Mouse (Mus musculus): ENCODE measurements at regions not wholly inside any gene's neighbourhood (a gene's known extent, or its start where the extent isn't known, plus 50 kb on each side); places are given as distances from the start of the nearest gene placed in this dataset.

DNA sequence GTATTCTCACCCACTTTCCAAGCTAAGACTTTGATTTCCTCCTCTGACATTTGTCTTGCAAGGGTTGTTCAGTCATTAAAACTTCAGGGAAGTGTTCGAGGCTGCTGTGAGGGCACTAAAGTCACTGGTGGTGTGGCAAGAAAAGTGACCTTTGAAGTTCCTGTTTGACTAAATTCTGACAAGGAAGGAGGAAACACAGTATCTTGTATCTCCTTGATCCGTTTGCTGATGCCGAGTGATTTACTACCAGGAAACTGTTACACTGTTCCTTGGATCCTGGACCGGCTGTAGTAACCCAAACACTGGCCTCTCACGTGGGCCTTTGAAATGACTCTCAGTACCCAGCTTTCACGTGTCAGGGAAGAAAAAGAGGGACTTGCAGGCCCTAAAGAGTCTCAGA, 53.5 kb upstream of the Ralgapa2 start:
- DNase-seq (ENCODE audit: low spot score): peak; percentile 43

GRCm38 (mm10) chr2:146568171-146568842, 56.2 kb upstream of the Ralgapa2 start:
- no peak for DNase-seq (ENCODE audit: low spot score)

GRCm38 (mm10) chr2:146571036-146571435, 58.9 kb upstream of the Ralgapa2 start:
- DNase-seq (ENCODE audit: low spot score): no peak

- peak; percentile 11 for DNase-seq (ENCODE audit: low spot score)
These were observed 59.7 kb upstream of the Ralgapa2 start for GRCm38 (mm10) chr2:146571857-146572256.

- DNase-seq (ENCODE audit: low spot score): no peak
These were observed 63.6 kb upstream of the Ralgapa2 start for GRCm38 (mm10) chr2:146575610-146576297.

DNA sequence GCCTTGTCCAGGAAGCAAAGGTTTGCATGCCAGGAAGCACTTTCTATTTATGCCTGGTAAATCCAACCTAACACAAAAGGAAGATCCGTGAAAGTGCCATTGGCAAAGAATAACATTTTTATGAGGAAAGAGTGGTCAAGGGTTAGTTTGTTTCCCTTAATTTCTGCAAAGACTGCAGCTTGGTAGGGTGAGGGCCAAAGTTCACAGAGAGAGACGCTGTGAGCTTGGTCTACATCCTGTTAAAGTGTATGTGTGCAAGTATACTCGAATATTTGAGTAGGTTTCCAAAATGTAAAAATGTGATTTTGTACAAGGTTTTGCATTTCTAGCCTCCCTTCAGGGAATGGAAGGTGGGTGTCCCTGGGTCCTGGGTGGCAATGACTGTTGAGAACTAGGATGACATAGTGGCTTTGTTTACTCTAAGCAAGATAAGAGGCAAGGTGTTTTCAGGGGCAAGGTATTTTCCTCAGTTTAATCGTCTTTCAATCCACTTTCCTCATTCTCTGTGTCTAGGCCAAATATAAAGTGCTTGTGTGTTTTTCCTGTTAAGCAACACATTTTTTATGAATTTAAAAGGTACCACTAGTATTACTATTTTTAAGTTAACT, 64.3 kb upstream of the Ralgapa2 start:
- DNase-seq (ENCODE audit: low spot score): no peak

DNA sequence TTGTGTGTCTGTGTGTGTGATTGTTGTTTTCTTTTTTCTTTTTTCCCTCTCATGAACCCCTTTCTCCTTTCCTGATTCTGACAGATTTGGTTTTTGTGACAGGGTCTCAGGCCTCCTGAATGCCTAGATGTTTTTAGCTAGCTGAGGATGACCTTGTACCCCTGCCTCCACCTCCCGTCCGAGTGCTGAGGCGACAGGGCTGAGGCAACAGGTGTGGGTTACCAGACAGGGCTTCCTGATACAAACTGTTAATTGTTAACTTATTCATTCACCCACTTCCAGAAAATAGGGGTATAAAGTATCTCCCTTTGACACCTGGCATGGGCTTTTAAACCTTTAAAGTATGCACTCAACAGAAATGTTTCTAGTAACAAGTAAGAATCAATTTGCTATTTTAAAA, 65.0 kb upstream of the Ralgapa2 start:
- no peak for DNase-seq (ENCODE audit: low spot score)

GRCm38 (mm10) chr2:146581220-146581619, 69.1 kb upstream of the Ralgapa2 start:
- DNase-seq (ENCODE audit: low spot score): no peak

DNA sequence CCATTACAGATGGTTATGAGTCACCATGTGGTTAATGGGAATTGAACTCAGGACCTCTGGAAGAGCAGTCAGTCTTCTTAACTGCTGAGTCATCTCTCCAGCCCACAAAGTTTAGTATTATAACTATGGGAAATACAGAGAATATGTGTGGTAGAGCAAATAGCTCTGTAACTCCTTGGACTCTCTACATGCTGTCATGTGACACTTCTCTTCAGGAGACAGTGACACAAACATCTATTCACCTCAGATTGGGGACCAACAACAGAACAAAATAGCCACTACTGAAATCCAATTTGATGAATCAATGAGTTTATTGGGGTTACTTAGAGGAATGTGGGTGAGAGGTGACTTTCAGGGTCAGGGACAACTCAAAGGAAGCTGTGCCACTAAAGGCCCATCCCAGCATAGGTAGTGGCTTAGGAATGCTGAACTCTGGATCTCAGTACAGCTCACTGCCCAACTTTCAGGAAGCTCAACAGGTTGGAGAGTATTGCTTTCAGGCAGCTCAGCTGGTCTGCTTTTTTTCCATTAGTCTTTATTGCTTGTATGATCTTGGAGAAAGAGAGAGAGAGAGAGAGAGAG, 71.8 kb upstream of the Ralgapa2 start:
- DNase-seq (ENCODE audit: low spot score): no peak

- no peak for DNase-seq (ENCODE audit: low spot score)
These were observed 74.2 kb upstream of the Ralgapa2 start for GRCm38 (mm10) chr2:146586381-146586780.

GRCm38 (mm10) chr2:146586981-146587380, 74.8 kb upstream of the Ralgapa2 start:
- DNase-seq (ENCODE audit: low spot score): no peak

DNA sequence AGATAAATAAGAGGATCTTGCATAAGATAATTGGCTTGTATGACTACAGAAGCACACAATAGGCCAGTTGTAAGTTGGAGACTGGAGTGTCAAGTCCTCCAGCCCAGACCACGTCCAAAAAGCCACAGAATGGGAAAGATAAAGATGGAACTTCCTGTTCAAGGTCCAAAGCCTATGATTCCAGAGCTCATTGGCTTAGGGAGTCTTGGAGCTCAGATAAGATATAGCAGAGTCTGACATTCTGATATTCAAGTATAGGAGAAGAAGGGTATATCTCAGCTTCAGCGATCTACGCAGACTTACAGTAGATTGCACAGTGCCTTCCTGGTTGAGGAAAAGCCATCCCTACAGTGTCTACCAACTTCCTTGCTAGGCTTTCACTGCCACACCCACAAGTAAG, 77.7 kb upstream of the Ralgapa2 start:
- DNase-seq (ENCODE audit: low spot score): no peak

DNA sequence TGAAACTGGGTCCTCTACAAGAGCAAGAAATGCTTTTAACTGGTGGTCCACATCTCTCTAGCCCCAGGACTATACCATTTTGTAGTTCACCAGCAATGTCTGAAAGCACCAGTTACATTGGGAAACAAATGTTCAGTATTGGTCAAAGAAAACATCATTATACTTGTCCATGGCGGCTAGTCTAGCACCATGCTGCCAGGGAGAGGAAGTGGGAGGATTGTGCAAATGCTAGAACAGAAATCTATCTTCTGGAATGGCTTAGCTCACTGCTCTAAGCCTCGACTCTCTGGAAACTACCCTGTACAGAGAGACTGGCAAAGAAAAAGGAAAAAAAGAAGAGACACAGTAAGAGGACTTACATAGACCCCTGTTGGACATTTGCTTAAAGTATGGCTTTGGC, 81.1 kb upstream of the Ralgapa2 start:
- no peak for DNase-seq (ENCODE audit: low spot score)

DNA sequence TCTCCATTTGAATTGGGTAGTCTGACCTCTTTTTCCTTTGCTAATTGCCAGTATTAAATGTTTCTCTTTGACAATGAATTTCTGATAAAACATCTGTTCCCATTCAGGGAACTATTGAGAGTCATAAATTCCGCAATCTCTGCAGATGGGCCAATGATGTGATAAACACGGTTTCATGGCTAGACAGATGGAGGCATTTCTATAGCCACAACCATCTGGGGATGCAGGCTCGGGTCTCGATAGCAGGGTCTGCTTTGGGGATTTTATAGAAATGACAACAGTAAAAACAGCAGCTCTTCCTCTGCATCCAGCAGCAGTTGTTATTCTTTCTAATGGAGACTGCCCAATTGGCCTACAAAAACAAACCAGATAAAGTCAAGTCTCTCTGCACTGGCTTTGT, 82.1 kb upstream of the Ralgapa2 start:
- DNase-seq (ENCODE audit: low spot score): no peak

DNA sequence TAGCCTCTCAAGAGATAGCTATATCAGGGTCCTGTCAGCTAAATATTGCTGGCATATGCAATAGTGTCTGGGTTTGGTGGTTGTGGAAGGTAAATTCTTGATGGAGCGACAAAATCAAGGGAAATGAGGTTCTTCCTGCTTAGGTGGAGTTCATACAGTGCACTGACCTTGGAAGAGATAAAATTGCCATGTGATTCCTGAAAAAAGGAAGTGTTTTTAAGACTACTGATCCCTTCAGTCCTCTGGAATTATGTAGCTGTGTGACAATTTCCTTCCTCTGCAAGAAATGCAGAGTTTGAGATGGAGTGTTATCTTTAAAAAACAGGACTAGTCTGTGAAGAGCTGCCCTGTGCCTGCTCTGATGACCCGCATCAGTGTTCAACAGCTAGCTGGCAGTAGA, 83.5 kb upstream of the Ralgapa2 start:
- no peak for DNase-seq (ENCODE audit: low spot score)

- DNase-seq (ENCODE audit: low spot score): no peak
These were observed 94.0 kb upstream of the Ralgapa2 start for GRCm38 (mm10) chr2:146606170-146606569.

DNA sequence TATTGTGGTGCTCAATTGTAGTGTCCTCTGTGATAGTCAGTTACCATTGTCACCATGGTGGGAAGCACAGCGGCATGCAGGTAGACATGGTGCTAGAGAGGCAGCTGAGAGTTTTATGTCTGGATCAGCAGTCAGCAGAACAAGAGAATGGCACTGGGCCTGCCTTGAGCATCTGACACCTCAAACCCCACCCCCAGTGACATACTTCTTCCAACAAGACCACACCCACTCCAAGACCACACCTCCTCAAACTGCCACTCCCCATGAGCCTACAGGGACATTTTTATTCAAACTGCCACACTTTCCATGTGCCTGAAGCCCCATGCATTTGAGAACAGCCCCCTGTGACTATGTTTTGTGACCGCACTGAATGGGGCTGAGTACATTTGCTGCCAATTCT, 98.8 kb upstream of the Ralgapa2 start:
- no peak for DNase-seq (ENCODE audit: low spot score)

GRCm38 (mm10) chr2:146611886-146612521, 99.9 kb upstream of the Ralgapa2 start:
- DNase-seq (ENCODE audit: low spot score): peak; percentile 66

DNA sequence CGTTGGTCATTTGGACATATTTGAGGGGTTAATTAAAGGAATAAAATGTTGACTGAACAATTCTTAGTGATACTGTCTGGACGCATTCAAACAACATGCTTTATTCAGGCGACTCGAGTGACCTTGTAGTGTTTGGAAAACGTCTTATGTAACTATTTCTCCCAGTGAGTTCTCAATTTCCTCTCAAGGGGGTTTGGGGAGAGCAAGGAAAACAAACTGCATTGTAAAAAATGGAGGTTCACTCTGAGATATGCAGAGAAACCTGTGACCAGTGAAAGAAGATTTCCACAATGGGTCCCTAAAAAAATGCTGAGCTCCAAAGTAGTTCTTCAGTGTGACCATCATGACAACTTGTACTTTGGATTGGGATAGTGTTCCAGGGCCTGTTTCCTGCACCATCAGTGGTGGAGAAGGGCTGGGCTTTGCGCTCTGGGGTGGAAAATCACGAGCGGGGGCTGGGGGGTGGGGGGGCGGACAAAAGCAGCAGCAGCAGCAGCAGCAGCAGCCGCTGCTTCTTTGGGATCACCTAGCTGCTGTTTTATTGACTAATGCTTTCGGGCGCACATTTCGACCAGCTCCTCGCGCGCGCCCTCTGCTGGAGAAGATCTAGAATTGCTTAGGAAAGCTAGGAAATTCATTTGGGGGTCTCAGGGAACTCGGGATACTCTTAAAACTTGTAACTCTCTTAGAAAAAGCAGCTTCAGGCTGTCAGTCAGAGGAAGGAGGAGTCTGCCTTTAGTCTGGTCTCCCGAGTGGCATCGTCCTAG, 100.6 kb upstream of the Ralgapa2 start:
- DNase-seq (ENCODE audit: low spot score): peak; percentile 36

GRCm38 (mm10) chr2:146621167-146621566, 109.0 kb upstream of the Ralgapa2 start:
- peak; percentile 22 for DNase-seq (ENCODE audit: low spot score)

GRCm38 (mm10) chr2:146623052-146623451, 110.9 kb upstream of the Ralgapa2 start:
- no peak for DNase-seq (ENCODE audit: low spot score)

- DNase-seq (ENCODE audit: low spot score): no peak
These were observed 112.1 kb upstream of the Ralgapa2 start for GRCm38 (mm10) chr2:146624207-146624606.
